Mouse (Mus musculus) kidney, postnatal 0 days (tissue): ENCODE data around the gene Dgcr2. TPM values are rescaled to one million over a fixed set of nuclear protein-coding genes. Genes with fewer than 3 reads are reported as not detected.

Experiments
- ATAC-seq: fragments of 200-750 bp; cut with Nextera tagmentation; replicated peaks from 2 replicates; pipeline ENCODE4 v1.8.0; 2017; ENCODE audit warnings: low read depth, moderate number of reproducible peaks, moderate TSS enrichment, moderate library complexity; ENCODE audit not compliant: low FRiP score
- DNase-seq: peaks from one replicate; pipeline ENCODE4 v3.0.0-alpha.2; 2016; ENCODE audit warnings: low spot score
- H3K27ac ChIP-seq: fragments of 300-500 bp; sonication (generic); 2 replicates; pipeline ENCODE4 v1.5.1; 2014; ENCODE audit warnings: mild to moderate bottlenecking
- H3K27me3 ChIP-seq: fragments of 300-500 bp; sonication (generic); 2 replicates; pipeline ENCODE4 v1.6.1; 2014; ENCODE audit warnings: low read length, mixed read lengths; ENCODE audit not compliant: insufficient read depth
- H3K36me3 ChIP-seq: fragments of 300-500 bp; sonication (generic); 2 replicates; pipeline ENCODE4 v1.6.1; 2014; ENCODE audit warnings: low read length, mixed read lengths; ENCODE audit not compliant: insufficient read depth
- H3K4me1 ChIP-seq: fragments of 300-500 bp; sonication (generic); replicated peaks from 2 replicates; pipeline ENCODE4 v1.6.1; 2014; ENCODE audit warnings: antibody characterized with exemption, low read length, mixed read lengths; ENCODE audit not compliant: insufficient read depth
- H3K4me2 ChIP-seq: fragments of 300-500 bp; sonication (generic); 2 replicates; pipeline ENCODE4 v1.6.1; 2014; ENCODE audit warnings: mild to moderate bottlenecking, low read length, moderate library complexity, mixed read lengths
- H3K4me3 ChIP-seq: fragments of 300-500 bp; sonication (generic); replicated peaks from 2 replicates; pipeline ENCODE4 v1.5.1; 2014; ENCODE audit warnings: low read depth, low read length
- H3K9ac ChIP-seq: fragments of 300-500 bp; sonication (generic); 2 replicates; pipeline ENCODE4 v1.6.1; 2014; ENCODE audit warnings: low read depth, low read length
- H3K9me3 ChIP-seq: fragments of 300-500 bp; sonication (generic); replicated peaks from 2 replicates; pipeline ENCODE4 v1.6.1; 2016; ENCODE audit warnings: low read length, inconsistent platforms, mixed read lengths
- CTCF ChIP-seq: IDR thresholded peaks from 2 replicates; pipeline ENCODE4 v1.5.1; 2016; ENCODE audit warnings: antibody characterized with exemption, low read depth, mild to moderate bottlenecking, moderate library complexity
- WGBS: fragments of 180-500 bp; shearing (Covaris S2); extraction: QIAGEN DNeasy Blood & Tissue Kit; methylation state at CpG from one replicate; pipeline ENCODE4 v1.1.7; 2014; 5-methylcytosine and 5-hydroxymethylcytosine counted together
- polyA plus RNA-seq: library from polyadenylated mRNA; unstranded; fragments of >200 nt; fragmentation: Nextera tagmentation; extraction: Ambion mirVana; gene quantifications from 2 replicates; pipeline ENCODE4 v1.2.1, GENCODE M21; 2015

Gene Dgcr2
- polyA plus RNA-seq, 1 experiment from 2014 or later: 57.8 TPM

GRCm38 (mm10) chr16:17794047-17794446, 104.3 kb downstream of the Dgcr2 start:
- H3K9me3 ChIP-seq: no peaks in the 10 kb centered on the region
- no peak for TF ChIP-seq CTCF
- 0 out of 2 replicates have a peak, but pooled peaks cover 6% of the 10 kb centered on the region for H3K4me1 ChIP-seq
- ATAC-seq: no peak
- DNase-seq: no peak
- H3K9ac ChIP-seq: no peak overlapping the region
- 0 out of 2 replicates have a peak, but pooled peaks cover 2% of the 10 kb centered on the region for H3K27me3 ChIP-seq
- no peak overlapping the region for H3K27ac ChIP-seq
- peaks cover 12% of the 10 kb centered on the region for H3K36me3 ChIP-seq
- no peak overlapping the region for H3K4me2 ChIP-seq
- 89% methylated on average over 4 of the region's 4 CpGs for WGBS
- no peak overlapping the region for H3K4me3 ChIP-seq

- H3K36me3 ChIP-seq: peaks cover 12% of the 10 kb centered on the region
- no peak overlapping the region for H3K4me2 ChIP-seq
- DNase-seq (no peak), ATAC-seq (no peak)
- H3K27ac ChIP-seq: no peak overlapping the region
- H3K27me3 ChIP-seq: no peaks in the 10 kb centered on the region
- TF ChIP-seq CTCF: no peak
- no peaks in the 10 kb centered on the region for H3K9me3 ChIP-seq
- no peak overlapping the region for H3K4me3 ChIP-seq
- 0 out of 2 replicates have a peak, but pooled peaks cover 6% of the 10 kb centered on the region for H3K4me1 ChIP-seq
- H3K9ac ChIP-seq: no peak overlapping the region
- WGBS: 64% methylated on average over 3 of the region's 3 CpGs
Measured at GRCm38 (mm10) chr16:17792728-17793127, 105.6 kb downstream of the Dgcr2 start.

Other genes with a start within 250 kb of the Dgcr2 start
- gene Med15, start 165.7 kb downstream of the Dgcr2 start, polyA plus RNA-seq: 29.4 TPM in 2 replicates
- gene Klhl22, start 138.9 kb downstream of the Dgcr2 start, polyA plus RNA-seq: 39.3 and 42.8 TPM in 2 replicates
- 12.2 and 18.7 TPM in 2 replicates for gene Scarf2, start 101.3 kb downstream of the Dgcr2 start, polyA plus RNA-seq
- gene B830017H08Rik, start 65.4 kb downstream of the Dgcr2 start, polyA plus RNA-seq: 1.7 and 2.2 TPM in 2 replicates
- 131 and 147 TPM in 2 replicates for gene Car15, start 60.2 kb downstream of the Dgcr2 start, polyA plus RNA-seq
- gene Gm20518, start 6.9 kb downstream of the Dgcr2 start, polyA plus RNA-seq: 2.8 and 3.4 TPM in 2 replicates
- 0.05 TPM in 1 of 2 replicates, not detected in the other for gene Tssk1, start 4.3 kb downstream of the Dgcr2 start, polyA plus RNA-seq
- not detected in 2 replicates for gene Tssk2, start 75 bp upstream of the Dgcr2 start, polyA plus RNA-seq
- gene Ess2, start 12.8 kb upstream of the Dgcr2 start, polyA plus RNA-seq: 27.6 and 28.1 TPM in 2 replicates
- 0.09 TPM in 1 of 2 replicates, not detected in the other for gene Gsc2, start 16.5 kb upstream of the Dgcr2 start, polyA plus RNA-seq
- gene Slc25a1, start 29.7 kb upstream of the Dgcr2 start, polyA plus RNA-seq: 116 and 123 TPM in 2 replicates
- gene Vpreb2, start 81.9 kb upstream of the Dgcr2 start, polyA plus RNA-seq: not detected in 2 replicates
- 111 and 115 TPM in 2 replicates for gene Dgcr6, start 154.3 kb upstream of the Dgcr2 start, polyA plus RNA-seq
- 19.2 and 20.3 TPM in 2 replicates for gene Prodh, start 191.6 kb upstream of the Dgcr2 start, polyA plus RNA-seq
- gene Rtn4r, start 229.1 kb upstream of the Dgcr2 start, polyA plus RNA-seq: 1.0 and 1.2 TPM in 2 replicates